ENCODE assay signal across 10 mouse cellular contexts in the genomic region with DNA sequence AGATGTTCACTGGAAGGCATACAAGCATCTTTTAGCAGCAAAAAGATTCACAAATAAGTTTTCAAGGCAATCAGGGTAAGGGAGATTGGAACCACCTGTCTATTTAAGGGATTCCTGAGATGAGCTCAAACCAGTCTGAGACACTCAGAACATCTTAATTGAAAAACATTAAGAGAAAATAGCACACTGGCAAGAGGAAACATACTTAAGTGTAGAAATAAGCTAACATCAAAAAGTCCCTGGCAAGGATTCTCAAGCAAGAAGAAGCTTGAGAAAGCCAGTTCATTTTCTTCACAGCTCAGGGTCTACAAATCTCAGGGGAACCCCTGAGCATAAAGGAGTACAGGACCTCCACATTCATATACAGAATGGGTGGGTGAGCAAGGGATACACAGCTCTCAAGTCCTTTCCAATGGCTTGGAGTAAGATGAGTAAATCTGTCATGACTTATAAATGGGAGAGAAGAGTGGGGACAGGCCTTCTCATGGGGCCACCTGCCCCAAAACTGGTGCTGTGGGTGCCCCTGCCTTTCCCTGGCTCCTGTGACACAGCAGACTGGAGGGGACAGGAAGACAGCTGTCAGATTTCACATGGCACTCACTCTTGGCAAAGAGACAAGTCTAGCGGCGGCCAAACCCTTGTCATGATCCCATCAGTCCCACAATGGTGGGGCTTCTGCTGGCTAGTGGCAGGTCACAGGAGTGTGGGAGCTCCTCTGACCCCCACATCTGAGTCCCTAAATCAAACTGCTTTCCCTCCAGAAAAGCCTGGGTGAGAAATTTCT.
A peak's percentile ranks its signal among the peaks of the same experiment; 100 is the strongest.
DNase-seq lines count a peak whose midpoint lies in the region; ATAC-seq and TF ChIP-seq lines count a peak whose summit lies in the region.
"Had no signal": no experiment of that assay in that cellular context is flagged by ENCODE, and none has a peak within 500 bp of the region (broad histone marks: within the 10 kb centered on the region; RNA-seq: fewer than 3 reads in every experiment).

No protein-coding gene starts in this region.

- intact Hi-C loops in gastrocnemius, adult 2 months (cut with DNase I), result no loop called here
- intact Hi-C loops in gastrocnemius, postnatal 36 days (cut with DNase I), result no loop called here

- ATAC-seq in stomach, embryonic 16.5 days (ENCODE audit: insufficient read depth, low FRiP score), result peak; percentile 37; the same call in 1 of the 2 replicates
- ATAC-seq in stomach, postnatal 0 days (ENCODE audit: low FRiP score, low TSS enrichment), result no peak
- peak; percentile 73 for ATAC-seq in hindbrain, postnatal 0 days
- no peak for ATAC-seq in megakaryocyte-erythroid progenitor cell, adult 5-6 weeks (replicated peaks; ENCODE audit: low FRiP score, low TSS enrichment, poor library complexity, severe bottlenecking)

- 44% methylated on average over 2 of the region's 2 CpGs for whole genome bisulfite sequencing in stomach, embryonic 16.5 days
- WGBS in stomach, postnatal 0 days, result 45% methylated on average over 2 of the region's 2 CpGs
- WGBS in hindbrain, postnatal 0 days, result 37% methylated on average over 2 of the region's 2 CpGs

- DNase-seq in gastrocnemius, adult 2 months, result peak; percentile 26
- no peak for DNase-seq in gastrocnemius, postnatal 36 days
- no peak for DNase-seq in stomach, postnatal 0 days (ENCODE audit: low spot score)
- peak; percentile 75 for DNase-seq in hindbrain, postnatal 0 days (ENCODE audit: low spot score)
- DNase-seq in urinary bladder, postnatal 36 days (ENCODE audit: low spot score in 2 of 2), result no peak
- DNase-seq in spleen, postnatal 4 days (ENCODE audit: low spot score in 2 of 2), result no peak
- DNase-seq: layer of hippocampus, postnatal 36 days had no signal

- H3K27me3 ChIP-seq in stomach, embryonic 16.5 days (ENCODE audit: control insufficient read depth, insufficient read depth, low read length), result no peaks in the 10 kb centered on the region
- H3K27me3 ChIP-seq in stomach, postnatal 0 days (ENCODE audit: control insufficient read depth, insufficient read depth, low read length), result no peaks in the 10 kb centered on the region
- H3K27me3 ChIP-seq in hindbrain, postnatal 0 days (ENCODE audit: insufficient read depth, low read length), result no peaks in the 10 kb centered on the region

- H3K9ac ChIP-seq in stomach, embryonic 16.5 days (ENCODE audit: low read length), result no peak overlapping the region
- no peak overlapping the region for H3K9ac ChIP-seq in stomach, postnatal 0 days (ENCODE audit: low read length)
- no peak overlapping the region for H3K9ac ChIP-seq in hindbrain, postnatal 0 days (replicated peaks; ENCODE audit: low read length)

- no peaks in the 10 kb centered on the region for H3K36me3 ChIP-seq in stomach, embryonic 16.5 days (ENCODE audit: control insufficient read depth, insufficient read depth, low read length)
- no peaks in the 10 kb centered on the region for H3K36me3 ChIP-seq in stomach, postnatal 0 days (ENCODE audit: control insufficient read depth, insufficient read depth, low read length)
- H3K36me3 ChIP-seq in hindbrain, postnatal 0 days (ENCODE audit: insufficient read depth, low read length), result no peaks in the 10 kb centered on the region
- H3K36me3 ChIP-seq: embryonic facial prominence, embryonic 10.5 days had no signal

- TF ChIP-seq CTCF in gastrocnemius, adult 2 months (IDR thresholded peaks at IDR 0.05), result no peak
- TF ChIP-seq CTCF in stomach, postnatal 0 days (IDR thresholded peaks at IDR 0.05; ENCODE audit: low read depth), result no peak
- no peak for TF ChIP-seq CTCF in hindbrain, postnatal 0 days (IDR thresholded peaks at IDR 0.05; ENCODE audit: low read depth)

- H3K4me3 ChIP-seq in gastrocnemius, adult 2 months, result no peak overlapping the region
- no peak overlapping the region for H3K4me3 ChIP-seq in stomach, embryonic 16.5 days (replicated peaks; ENCODE audit: low read length)
- H3K4me3 ChIP-seq in stomach, postnatal 0 days (ENCODE audit: low read depth, low read length), result no peak overlapping the region
- no peak overlapping the region for H3K4me3 ChIP-seq in hindbrain, postnatal 0 days (ENCODE audit: low read length)
- H3K4me3 ChIP-seq: embryonic facial prominence, embryonic 10.5 days had no signal

- no peak overlapping the region for H3K27ac ChIP-seq in gastrocnemius, adult 2 months
- H3K27ac ChIP-seq in stomach, embryonic 16.5 days (ENCODE audit: low read length), result no peak overlapping the region
- no peak overlapping the region for H3K27ac ChIP-seq in stomach, postnatal 0 days (replicated peaks)
- H3K27ac ChIP-seq in hindbrain, postnatal 0 days, result peak overlapping the region; percentile 74
- H3K27ac ChIP-seq: embryonic facial prominence, embryonic 10.5 days had no signal

- H3K4me1 ChIP-seq in stomach, embryonic 16.5 days (ENCODE audit: control insufficient read depth, insufficient read depth, low read length), result no peaks in the 10 kb centered on the region
- no peaks in the 10 kb centered on the region for H3K4me1 ChIP-seq in stomach, postnatal 0 days (replicated peaks; ENCODE audit: control insufficient read depth, insufficient read depth)
- H3K4me1 ChIP-seq in hindbrain, postnatal 0 days (ENCODE audit: insufficient read depth, low read length), result peaks cover 5% of the 10 kb centered on the region

- no peak overlapping the region for H3K4me2 ChIP-seq in stomach, embryonic 16.5 days (ENCODE audit: low read depth, low read length)
- no peak overlapping the region for H3K4me2 ChIP-seq in stomach, postnatal 0 days (replicated peaks; ENCODE audit: low read depth)
- no peak overlapping the region for H3K4me2 ChIP-seq in hindbrain, postnatal 0 days (ENCODE audit: low read depth, low read length)

- no peak for TF ChIP-seq EP300 in stomach, postnatal 0 days (optimal IDR thresholded peaks at IDR 0.05)

- H3K9me3 ChIP-seq in stomach, embryonic 16.5 days (replicated peaks; ENCODE audit: control insufficient read depth, low read length), result no peaks in the 10 kb centered on the region
- H3K9me3 ChIP-seq in stomach, postnatal 0 days (ENCODE audit: control insufficient read depth, low read length), result no peaks in the 10 kb centered on the region
- no peaks in the 10 kb centered on the region for H3K9me3 ChIP-seq in hindbrain, postnatal 0 days (ENCODE audit: low read length)
- H3K9me3 ChIP-seq: embryonic facial prominence, embryonic 10.5 days had no signal

Comparison
In these comparisons a context has a peak if more than half of its experiments do, and no peak if none do; other contexts are left out.
1. DNase-seq: peak in gastrocnemius, adult 2 months (single experiment) and hindbrain, postnatal 0 days (single experiment); none in gastrocnemius, postnatal 36 days (0 of 2), stomach, postnatal 0 days (single experiment), urinary bladder, postnatal 36 days (0 of 2) and spleen, postnatal 4 days (0 of 2).
2. ATAC-seq: peak in stomach, embryonic 16.5 days (single experiment) and hindbrain, postnatal 0 days (single experiment); none in stomach, postnatal 0 days (single experiment) and megakaryocyte-erythroid progenitor cell, adult 5-6 weeks (single experiment).